Mouse (Mus musculus) G1E (cell line): ENCODE results near the gene Cep41.

Experiments used
- CTCF ChIP-seq: IDR thresholded peaks from 2 replicates; pipeline ENCODE4 v1.5.1; 2012; ENCODE audit warnings: low read depth, low read length, inconsistent platforms, mixed read lengths
- GATA1 ChIP-seq: IDR thresholded peaks from 2 replicates; pipeline ENCODE4 v1.6.1; 2012; ENCODE audit warnings: borderline replicate concordance, low read length, inconsistent platforms, mixed read lengths

DNA sequence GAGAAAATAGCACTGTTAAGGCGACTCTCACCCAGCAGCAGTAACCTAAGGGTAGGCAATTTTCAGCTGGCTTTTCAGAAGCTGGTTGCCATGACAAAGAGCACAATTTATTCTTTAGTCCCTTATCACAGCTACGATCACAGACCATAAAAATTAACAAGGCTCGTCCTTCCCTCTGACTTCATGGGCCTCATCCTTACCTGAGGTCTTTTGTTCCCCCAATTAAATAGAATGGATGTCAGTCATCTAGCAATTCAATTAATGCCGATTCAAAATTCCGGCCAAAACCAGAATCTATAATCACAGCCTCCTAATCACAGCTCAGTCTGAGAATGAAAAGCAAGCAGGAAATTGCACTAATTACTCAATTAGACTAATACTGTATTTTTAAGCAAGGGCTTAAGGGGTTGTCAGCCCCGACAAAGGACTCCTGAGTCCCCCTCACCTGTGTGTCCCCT, 39.1 kb downstream of the Cep41 start:
- no peak for TF ChIP-seq CTCF
- no peak for TF ChIP-seq GATA1
